Comparison of ENCODE assay signal across 8 mouse cellular contexts in the genomic region with DNA sequence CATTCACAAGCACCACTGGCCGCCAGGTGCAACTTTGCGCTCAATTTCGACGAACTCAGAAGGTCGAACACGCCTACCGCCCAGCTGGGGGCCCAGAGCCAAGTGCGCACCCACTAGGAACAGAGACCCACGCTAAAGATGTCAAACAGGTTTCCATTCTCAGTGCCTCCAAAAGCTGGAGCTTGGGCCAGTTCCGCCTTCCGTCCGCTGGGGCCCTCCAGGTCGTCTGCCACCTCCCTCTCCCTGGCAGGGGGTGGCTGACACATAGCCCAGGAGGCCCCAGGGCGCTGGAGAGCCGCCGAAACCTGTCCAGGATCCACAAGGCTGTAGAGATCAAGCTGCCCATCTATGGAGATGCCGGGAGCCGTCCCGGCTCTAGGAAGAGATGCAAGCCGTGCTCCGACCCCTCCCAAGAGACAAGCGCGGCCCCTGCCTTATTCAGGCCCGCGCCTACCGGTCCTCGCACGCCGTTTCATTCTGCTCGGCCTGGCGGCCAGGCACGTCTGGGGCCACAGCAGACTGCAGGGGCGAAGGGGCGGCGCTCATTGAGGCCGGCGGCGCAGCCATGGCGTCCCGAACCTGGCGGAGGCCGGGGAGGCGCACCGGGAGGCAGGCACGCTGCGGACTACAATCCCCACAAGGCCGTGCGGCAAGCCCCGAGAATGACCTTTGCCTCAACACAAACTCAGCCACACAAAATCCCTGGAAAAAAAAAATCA. TPM values are rescaled to one million over a fixed set of nuclear protein-coding genes. Genes with fewer than 3 reads are reported as not detected.
DNase-seq lines count a peak whose midpoint lies in the region; ATAC-seq and TF ChIP-seq lines count a peak whose summit lies in the region.

No protein-coding gene starts in this region.

- peak; percentile 63 for TF ChIP-seq POLR2A in cortical plate, adult 2 months (IDR thresholded peaks at IDR 0.05; ENCODE audit: extremely low read depth, insufficient read depth, low read length)

- peak overlapping the region; percentile 54 for H3K4me3 ChIP-seq in cortical plate, adult 2 months (ENCODE audit: insufficient read depth, low read length)
- peak overlapping the region; percentile 72 for H3K4me3 ChIP-seq in gastrocnemius, adult 2 months
- H3K4me3 ChIP-seq in hindbrain, embryonic 16.5 days (ENCODE audit: low read length), result peak overlapping the region; percentile 70

- peaks cover 7% of the 10 kb centered on the region; the same call in 1 of the 2 replicates for H3K4me1 ChIP-seq in cortical plate, adult 2 months (ENCODE audit: control insufficient read depth, insufficient read depth, low read length)
- peaks cover 24% of the 10 kb centered on the region for H3K4me1 ChIP-seq in hindbrain, embryonic 16.5 days (ENCODE audit: control insufficient read depth, insufficient read depth, low read depth, low read length)

- ATAC-seq in hindbrain, embryonic 16.5 days, result peak; percentile 76

- H3K9me3 ChIP-seq in hindbrain, embryonic 16.5 days (ENCODE audit: control insufficient read depth, low read length), result no peaks in the 10 kb centered on the region

- peak overlapping the region; percentile 91 for H3K9ac ChIP-seq in hindbrain, embryonic 16.5 days (ENCODE audit: low read depth, low read length)

- H3K36me3 ChIP-seq in hindbrain, embryonic 16.5 days (ENCODE audit: control insufficient read depth, insufficient read depth, low read length), result peaks cover 21% of the 10 kb centered on the region

- under 1% methylated on average over 49 of the region's 49 CpGs for WGBS in hindbrain, embryonic 16.5 days

- peak; percentile 85 for DNase-seq in adipocyte (ENCODE audit: low spot score)
- DNase-seq in gastrocnemius, adult 2 months, result peak; percentile 90
- peak; percentile 83 to 89 for DNase-seq in left cerebral cortex, adult 18-20 months (ENCODE audit: low spot score in 2 of 2)
- DNase-seq in lung, postnatal 36 days, result peak; percentile 92
- peak; percentile 79 for DNase-seq in retina, embryonic 14.5 days (ENCODE audit: low spot score)
- peak; percentile 79 for DNase-seq in urinary bladder, adult 2 months (ENCODE audit: low spot score)

- peak overlapping the region; percentile 86 for H3K27ac ChIP-seq in cortical plate, adult 2 months (ENCODE audit: insufficient read depth, low read length)
- peak overlapping the region; percentile 96 for H3K27ac ChIP-seq in gastrocnemius, adult 2 months
- H3K27ac ChIP-seq in hindbrain, embryonic 16.5 days (ENCODE audit: low read depth, low read length), result peak overlapping the region; percentile 91

- no peaks in the 10 kb centered on the region for H3K27me3 ChIP-seq in hindbrain, embryonic 16.5 days (replicated peaks; ENCODE audit: control insufficient read depth, insufficient read depth, low read length)

- intact Hi-C loops in gastrocnemius, adult 2 months (cut with DNase I), result loop anchor here (5.0 kb wide), 1 partner anchor 169 kb away; no protein-coding TSS in a partner anchor

- H3K4me2 ChIP-seq in hindbrain, embryonic 16.5 days (ENCODE audit: low read length), result peak overlapping the region; percentile 96

- TF ChIP-seq CTCF in cortical plate, adult 2 months (IDR thresholded peaks at IDR 0.05; ENCODE audit: extremely low read depth, insufficient read depth, low read length), result no peak
- no peak for TF ChIP-seq CTCF in gastrocnemius, adult 2 months (IDR thresholded peaks at IDR 0.05)

RNA-seq across cellular contexts. Expression of a gene that starts 3.1 kb away (rescaled TPM):
- polyA plus RNA-seq in cortical plate, adult 2 months (2012; rRNA removed), result 120 and 138 TPM in 2 replicates
- 10 to 100 TPM; 26.1 to 29.1 TPM for total RNA-seq in gastrocnemius, adult 2 months (2021)
- 58.5 and 59.4 TPM in 2 replicates for polyA plus RNA-seq in hindbrain, embryonic 16.5 days (2015; fragmentation: Nextera tagmentation; extraction: Ambion mirVana)
- total RNA-seq in left cerebral cortex, adult 18-20 months (2021), result 10 to 100 TPM; 51.5 to 70.2 TPM
- 139 and 214 TPM in 2 replicates for polyA plus RNA-seq in urinary bladder, adult 2 months (2012; rRNA removed)

RNA-seq across cellular contexts. Expression of a gene that starts 10.1 kb away (rescaled TPM):
- polyA plus RNA-seq in cortical plate, adult 2 months (2012; rRNA removed), result 34.7 and 35.6 TPM in 2 replicates
- 10 to 100 TPM; 31.1 to 36.5 TPM for total RNA-seq in gastrocnemius, adult 2 months (2021)
- 57.3 and 63.6 TPM in 2 replicates for polyA plus RNA-seq in hindbrain, embryonic 16.5 days (2015; fragmentation: Nextera tagmentation; extraction: Ambion mirVana)
- total RNA-seq in left cerebral cortex, adult 18-20 months (2021), result 10 to 100 TPM; 57.5 to 60.3 TPM
- 30.7 and 40.9 TPM in 2 replicates for polyA plus RNA-seq in urinary bladder, adult 2 months (2012; rRNA removed)

RNA-seq across cellular contexts. Expression of a gene that starts 11.0 kb away (rescaled TPM):
- polyA plus RNA-seq in cortical plate, adult 2 months (2012; rRNA removed), result 64.1 and 76.1 TPM in 2 replicates
- 10 to 100 TPM; 17.6 to 20.3 TPM for total RNA-seq in gastrocnemius, adult 2 months (2021)
- polyA plus RNA-seq in hindbrain, embryonic 16.5 days (2015; fragmentation: Nextera tagmentation; extraction: Ambion mirVana), result 44.9 and 65.1 TPM in 2 replicates
- 10 to 100 TPM; 70.4 to 77.9 TPM for total RNA-seq in left cerebral cortex, adult 18-20 months (2021)
- 43.9 and 52.6 TPM in 2 replicates for polyA plus RNA-seq in urinary bladder, adult 2 months (2012; rRNA removed)

RNA-seq across cellular contexts. Expression of a gene that starts 17.5 kb away (rescaled TPM):
- 38.6 and 40.9 TPM in 2 replicates for polyA plus RNA-seq in cortical plate, adult 2 months (2012; rRNA removed)
- 1 to 10 TPM; 1.5 to 1.7 TPM for total RNA-seq in gastrocnemius, adult 2 months (2021)
- polyA plus RNA-seq in hindbrain, embryonic 16.5 days (2015; fragmentation: Nextera tagmentation; extraction: Ambion mirVana), result 192 and 201 TPM in 2 replicates
- 10 to 100 TPM; 20.8 to 23.5 TPM for total RNA-seq in left cerebral cortex, adult 18-20 months (2021)
- 14.7 and 20.2 TPM in 2 replicates for polyA plus RNA-seq in urinary bladder, adult 2 months (2012; rRNA removed)

Comparison
In these comparisons a context has a peak if more than half of its experiments do, and no peak if none do; other contexts are left out.
1. Peak in every context shown above with its lines: DNase-seq, ATAC-seq, H3K4me3 ChIP-seq and H3K27ac ChIP-seq.